ENCODE assay signal across 20 mouse cellular contexts in the genomic region with DNA sequence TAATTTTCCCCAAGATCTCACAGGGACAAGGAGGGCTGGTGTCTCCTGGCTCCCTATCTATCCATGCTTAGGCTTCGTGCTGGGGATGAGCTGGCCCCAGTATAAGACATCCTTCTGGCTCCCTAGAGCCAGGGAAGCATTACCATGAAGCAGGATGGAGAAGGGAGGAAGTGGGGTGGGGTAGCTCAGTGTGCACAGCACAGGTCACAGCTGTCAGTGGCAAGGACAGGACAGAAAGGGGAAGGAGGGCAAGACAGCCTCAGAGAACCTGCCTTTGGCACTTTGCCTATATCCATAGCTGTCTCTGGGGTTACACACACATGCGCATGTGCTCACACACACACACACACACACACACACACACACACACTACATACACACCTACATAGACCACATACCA. TPM values are rescaled to one million over a fixed set of nuclear protein-coding genes. Genes with fewer than 3 reads are reported as not detected.
DNase-seq lines count a peak whose midpoint lies in the region; ATAC-seq and TF ChIP-seq lines count a peak whose summit lies in the region.
"Had no signal": no experiment of that assay in that cellular context is flagged by ENCODE, and none has a peak within 500 bp of the region (broad histone marks: within the 10 kb centered on the region; RNA-seq: fewer than 3 reads in every experiment).

No protein-coding gene starts in this region.

- H3K36me3 ChIP-seq in intestine, embryonic 14.5 days (ENCODE audit: control insufficient read depth, insufficient read depth, low read length): no peaks in the 10 kb centered on the region
- H3K36me3 ChIP-seq in intestine, postnatal 0 days (ENCODE audit: control insufficient read depth, insufficient read depth): no peaks in the 10 kb centered on the region
- peaks cover 55% of the 10 kb centered on the region for H3K36me3 ChIP-seq in megakaryocyte, embryonic 14.5 days (replicated peaks; ENCODE audit: low read length)
- H3K36me3 ChIP-seq: embryonic facial prominence, embryonic 15.5 days; hindbrain, embryonic 15.5 days; limb, embryonic 15.5 days; midbrain, embryonic 10.5 days; neural tube, embryonic 15.5 days had no signal

- ATAC-seq in intestine, embryonic 14.5 days (replicated peaks; ENCODE audit: low FRiP score, low TSS enrichment, low read depth): no peak
- no peak for ATAC-seq in intestine, postnatal 0 days
- ATAC-seq in erythroblast, adult 5-6 weeks (replicated peaks; ENCODE audit: low FRiP score, poor library complexity, severe bottlenecking): no peak
- ATAC-seq: forebrain, embryonic 13.5 days had no signal

- H3K27me3 ChIP-seq in intestine, embryonic 14.5 days (replicated peaks; ENCODE audit: control insufficient read depth, insufficient read depth, low read length): no peaks in the 10 kb centered on the region
- H3K27me3 ChIP-seq in intestine, postnatal 0 days (replicated peaks; ENCODE audit: control insufficient read depth, insufficient read depth, low read length): no peaks in the 10 kb centered on the region
- peaks cover 2% of the 10 kb centered on the region for H3K27me3 ChIP-seq in megakaryocyte, embryonic 14.5 days (replicated peaks)
- H3K27me3 ChIP-seq: embryonic facial prominence, embryonic 15.5 days; forebrain, embryonic 13.5 days; hindbrain, embryonic 15.5 days; limb, embryonic 15.5 days; neural tube, embryonic 15.5 days had no signal

- no peaks in the 10 kb centered on the region for H3K9me3 ChIP-seq in intestine, embryonic 14.5 days (ENCODE audit: control insufficient read depth, low read length)
- no peaks in the 10 kb centered on the region for H3K9me3 ChIP-seq in intestine, postnatal 0 days (ENCODE audit: control insufficient read depth)
- no peaks in the 10 kb centered on the region for H3K9me3 ChIP-seq in megakaryocyte, embryonic 14.5 days
- H3K9me3 ChIP-seq: embryonic facial prominence, embryonic 15.5 days; forebrain, embryonic 13.5 days; hindbrain, embryonic 15.5 days; limb, embryonic 15.5 days; midbrain, embryonic 10.5 days; neural tube, embryonic 15.5 days had no signal

- H3K4me3 ChIP-seq in intestine, embryonic 14.5 days (ENCODE audit: low read depth, low read length): no peak overlapping the region
- no peak overlapping the region for H3K4me3 ChIP-seq in intestine, postnatal 0 days (ENCODE audit: low read depth, low read length)
- H3K4me3 ChIP-seq in megakaryocyte, embryonic 14.5 days (replicated peaks): peak overlapping the region; percentile 62
- H3K4me3 ChIP-seq: embryonic facial prominence, embryonic 15.5 days; forebrain, embryonic 13.5 days; gastrocnemius, adult 2 months; hindbrain, embryonic 15.5 days; limb, embryonic 15.5 days; midbrain, embryonic 10.5 days; neural tube, embryonic 15.5 days had no signal

- no peak overlapping the region for H3K4me2 ChIP-seq in intestine, embryonic 14.5 days (ENCODE audit: low read length)
- no peak overlapping the region for H3K4me2 ChIP-seq in intestine, postnatal 0 days (replicated peaks; ENCODE audit: low read depth)
- H3K4me2 ChIP-seq: embryonic facial prominence, embryonic 15.5 days; forebrain, embryonic 13.5 days; hindbrain, embryonic 15.5 days; limb, embryonic 15.5 days; neural tube, embryonic 15.5 days had no signal

- WGBS in intestine, embryonic 14.5 days: 85% methylated on average over 2 of the region's 2 CpGs
- WGBS in intestine, postnatal 0 days: 83% methylated on average over 2 of the region's 2 CpGs

- H3K4me1 ChIP-seq in intestine, embryonic 14.5 days (replicated peaks; ENCODE audit: control insufficient read depth, insufficient read depth, low read length): peaks cover 7% of the 10 kb centered on the region
- no peaks in the 10 kb centered on the region for H3K4me1 ChIP-seq in intestine, postnatal 0 days (replicated peaks; ENCODE audit: control insufficient read depth, insufficient read depth, low read length)
- H3K4me1 ChIP-seq in megakaryocyte, embryonic 14.5 days: peaks cover 53% of the 10 kb centered on the region

- H3K27ac ChIP-seq in intestine, embryonic 14.5 days (ENCODE audit: low read depth): 0 out of 2 replicates have a peak overlapping the region, but pooled peaks have one; percentile 19
- no peak overlapping the region for H3K27ac ChIP-seq in intestine, postnatal 0 days (ENCODE audit: low read depth, low read length)
- H3K27ac ChIP-seq: embryonic facial prominence, embryonic 15.5 days; forebrain, embryonic 13.5 days; hindbrain, embryonic 15.5 days; limb, embryonic 15.5 days; midbrain, embryonic 10.5 days; neural tube, embryonic 15.5 days had no signal

- H3K9ac ChIP-seq in intestine, embryonic 14.5 days (ENCODE audit: low read length): no peak overlapping the region
- H3K9ac ChIP-seq in intestine, postnatal 0 days (ENCODE audit: low read depth, low read length): no peak overlapping the region
- H3K9ac ChIP-seq: embryonic facial prominence, embryonic 15.5 days; forebrain, embryonic 13.5 days; hindbrain, embryonic 15.5 days; limb, embryonic 15.5 days; neural tube, embryonic 15.5 days had no signal

- no peak for TF ChIP-seq CTCF in intestine, postnatal 0 days (IDR thresholded peaks at IDR 0.05; ENCODE audit: low read depth)

- no peak for DNase-seq in intestine, embryonic 14.5 days (ENCODE audit: low spot score)
- peak; percentile 43 for DNase-seq in MEL-GATA-1-ER (ENCODE audit: extremely low read depth, low read depth)
- DNase-seq in thymus, postnatal 10 days (ENCODE audit: low spot score in 2 of 2): peak; percentile 33 to 40
- no peak for DNase-seq in layer of hippocampus, postnatal 14 days (ENCODE audit: low spot score in 2 of 2)
- DNase-seq in kidney, postnatal 4 days: no peak
- DNase-seq: cerebellum, adult 2 months; gastrocnemius, adult 2 months; heart, postnatal 10 days; retina, postnatal 1 day had no signal

RNA-seq across cellular contexts. Expression of a gene that starts 11.2 kb away (rescaled TPM):
- polyA plus RNA-seq in intestine, embryonic 14.5 days (2014; fragmentation: Nextera tagmentation; extraction: Ambion mirVana): 2.3 and 2.4 TPM in 2 replicates
- 0.65 and 1.1 TPM in 2 replicates for polyA plus RNA-seq in intestine, postnatal 0 days (2015; fragmentation: Nextera tagmentation; extraction: Ambion mirVana)
- 0.44 TPM in 1 of 2 replicates, not detected in the other for polyA plus RNA-seq in megakaryocyte, embryonic 14.5 days (2012; ENCODE audit: insufficient read depth, low replicate concordance)
- 1 to 10 TPM; 2.2 to 3.1 TPM for total RNA-seq in layer of hippocampus, postnatal 14 days (2021)
- not detected in 2 replicates for total RNA-seq in erythroblast, adult 5-6 weeks (2015; ENCODE audit: low replicate concordance)
- not detected in 2 replicates for total RNA-seq in erythroblast, adult 5-6 weeks (2017; ENCODE audit: low replicate concordance)
- total RNA-seq: adrenal gland, adult 18-20 months; heart, adult 8-10 months; heart, postnatal 10 days had no signal

RNA-seq across cellular contexts. Expression of a gene that starts 41.7 kb away (rescaled TPM):
- polyA plus RNA-seq in intestine, embryonic 14.5 days (2014; fragmentation: Nextera tagmentation; extraction: Ambion mirVana): 6.0 and 6.1 TPM in 2 replicates
- polyA plus RNA-seq in intestine, postnatal 0 days (2015; fragmentation: Nextera tagmentation; extraction: Ambion mirVana): 9.7 and 11.5 TPM in 2 replicates
- 29.9 and 107 TPM in 2 replicates for polyA plus RNA-seq in megakaryocyte, embryonic 14.5 days (2012; ENCODE audit: insufficient read depth, low replicate concordance)
- total RNA-seq in layer of hippocampus, postnatal 14 days (2021): 10 to 100 TPM; 23.8 to 24.6 TPM
- total RNA-seq in erythroblast, adult 5-6 weeks (2015; ENCODE audit: low replicate concordance): 78.8 and 104 TPM in 2 replicates
- 77.5 and 165 TPM in 2 replicates for total RNA-seq in erythroblast, adult 5-6 weeks (2017; ENCODE audit: low replicate concordance)

Comparison
In these comparisons a context has a peak if more than half of its experiments do, and no peak if none do; other contexts are left out.
1. DNase-seq: peak in MEL-GATA-1-ER (single experiment) and thymus, postnatal 10 days (2 of 2); none in intestine, embryonic 14.5 days (single experiment), layer of hippocampus, postnatal 14 days (0 of 2) and kidney, postnatal 4 days (0 of 2).